Mouse (Mus musculus): ENCODE measurements around the gene Mob3c. TPM values are rescaled to one million over a fixed set of nuclear protein-coding genes. Genes with fewer than 3 reads are reported as not detected.

Gene Mob3c
- polyA plus RNA-seq, 1 experiment from 2014 or later = 2.8 TPM

DNA sequence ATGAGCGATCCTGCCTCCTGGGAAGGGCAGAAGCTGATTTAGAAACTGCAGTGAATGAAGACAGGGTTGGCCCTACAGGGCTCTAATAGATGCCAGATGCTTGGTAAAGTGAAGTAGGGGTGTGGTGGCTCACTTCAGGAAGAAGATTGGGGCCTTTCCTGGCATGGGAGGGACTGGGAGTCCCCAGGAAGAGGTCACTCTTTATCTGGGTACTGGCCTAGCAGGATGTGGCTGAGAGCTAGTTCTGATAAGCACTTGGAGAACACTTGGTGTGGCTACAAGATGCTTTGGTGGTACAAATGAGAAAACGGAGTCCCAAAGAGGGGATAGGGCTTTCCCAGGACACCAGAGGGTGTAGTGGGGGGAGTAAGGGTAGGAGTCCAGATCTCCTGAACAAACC lies 3.7 kb upstream of the Mob3c start:
- Histone ChIP-seq H3K9me3 (replicated peaks; ENCODE audit: control insufficient read depth, low read length) (no peaks in the 10 kb centered on the region), H3K27me3 (ENCODE audit: control insufficient read depth, insufficient read depth, low read length) (no peaks in the 10 kb centered on the region), H3K36me3 (replicated peaks; ENCODE audit: control insufficient read depth, insufficient read depth, low read depth, low read length) (no peaks in the 10 kb centered on the region), H3K4me2 (ENCODE audit: low read depth, low read length) (no peak overlapping the region), H3K9ac (replicated peaks; ENCODE audit: low read length) (no peak overlapping the region), H3K4me3 (ENCODE audit: low read depth, low read length) (no peak overlapping the region), H3K4me1 (ENCODE audit: control insufficient read depth, insufficient read depth, low read length) (no peaks in the 10 kb centered on the region), H3K27ac (replicated peaks; ENCODE audit: low read depth, low read length) (no peak overlapping the region)
- 52% methylated on average over 2 of the region's 2 CpGs for WGBS
- ATAC-seq (replicated peaks; ENCODE audit: insufficient number of reproducible peaks, low FRiP score, low TSS enrichment, low read depth) (no peak), DNase-seq (ENCODE audit: low spot score) (no peak)

GRCm38 (mm10) chr4:115825271-115825670 lies 2.6 kb upstream of the Mob3c start:
- H3K36me3 ChIP-seq (replicated peaks; ENCODE audit: control insufficient read depth, insufficient read depth, low read depth, low read length) = no peaks in the 10 kb centered on the region
- no peak overlapping the region for H3K4me2 ChIP-seq (ENCODE audit: low read depth, low read length)
- H3K4me3 ChIP-seq (ENCODE audit: low read depth, low read length) = no peak overlapping the region
- H3K27me3 ChIP-seq (ENCODE audit: control insufficient read depth, insufficient read depth, low read length) = peaks cover 3% of the 10 kb centered on the region; the same call in 1 of the 2 replicates
- H3K9me3 ChIP-seq (replicated peaks; ENCODE audit: control insufficient read depth, low read length) = no peaks in the 10 kb centered on the region
- H3K9ac ChIP-seq (replicated peaks; ENCODE audit: low read length) = no peak overlapping the region
- DNase-seq (ENCODE audit: low spot score) (no peak), ATAC-seq (replicated peaks; ENCODE audit: insufficient number of reproducible peaks, low FRiP score, low TSS enrichment, low read depth) (no peak)
- no peak overlapping the region for H3K27ac ChIP-seq (replicated peaks; ENCODE audit: low read depth, low read length)
- no peaks in the 10 kb centered on the region for H3K4me1 ChIP-seq (ENCODE audit: control insufficient read depth, insufficient read depth, low read length)
- 85% methylated on average over 2 of the region's 2 CpGs for WGBS

GRCm38 (mm10) chr4:115827066-115827465 lies 826 bp upstream of the Mob3c start:
- Histone ChIP-seq H3K4me2 (ENCODE audit: low read depth, low read length) (no peak overlapping the region), H3K4me1 (ENCODE audit: control insufficient read depth, insufficient read depth, low read length) (no peaks in the 10 kb centered on the region), H3K27me3 (ENCODE audit: control insufficient read depth, insufficient read depth, low read length) (peaks cover 3% of the 10 kb centered on the region; the same call in 1 of the 2 replicates), H3K36me3 (replicated peaks; ENCODE audit: control insufficient read depth, insufficient read depth, low read depth, low read length) (no peaks in the 10 kb centered on the region), H3K4me3 (ENCODE audit: low read depth, low read length) (no peak overlapping the region), H3K9me3 (replicated peaks; ENCODE audit: control insufficient read depth, low read length) (no peaks in the 10 kb centered on the region), H3K9ac (replicated peaks; ENCODE audit: low read length) (no peak overlapping the region), H3K27ac (replicated peaks; ENCODE audit: low read depth, low read length) (no peak overlapping the region)
- ATAC-seq (replicated peaks; ENCODE audit: insufficient number of reproducible peaks, low FRiP score, low TSS enrichment, low read depth) (no peak), DNase-seq (ENCODE audit: low spot score) (no peak)
- 60% methylated on average over 3 of the region's 3 CpGs for WGBS

DNA sequence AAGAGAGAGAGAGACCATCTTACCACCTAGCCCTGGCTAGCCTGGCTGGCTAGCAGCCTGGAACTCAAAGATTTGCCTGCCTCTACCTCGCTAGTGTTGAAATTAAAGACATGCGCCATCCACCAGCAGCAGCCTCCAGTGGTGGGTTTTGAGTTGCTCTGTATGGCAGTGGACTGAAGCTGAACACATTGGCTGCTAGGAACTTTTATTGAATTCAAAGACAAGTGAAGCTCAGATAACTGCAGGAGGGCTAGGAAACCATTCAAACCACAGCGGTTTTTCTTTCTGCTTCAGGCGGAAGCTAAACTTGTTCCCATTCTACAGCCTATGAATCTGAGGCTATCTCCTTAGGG lies 381 bp upstream of the Mob3c start:
- Histone ChIP-seq H3K27ac (replicated peaks; ENCODE audit: low read depth, low read length) (no peak overlapping the region), H3K9me3 (replicated peaks; ENCODE audit: control insufficient read depth, low read length) (no peaks in the 10 kb centered on the region)
- peak; percentile 30 for DNase-seq (ENCODE audit: low spot score)

GRCm38 (mm10) chr4:115828572-115828902 lies 645 bp downstream of the Mob3c start:
- Histone ChIP-seq H3K9ac (replicated peaks; ENCODE audit: low read length) (no peak overlapping the region; the same call in 1 of the 2 replicates), H3K9me3 (replicated peaks; ENCODE audit: control insufficient read depth, low read length) (no peaks in the 10 kb centered on the region), H3K27me3 (ENCODE audit: control insufficient read depth, insufficient read depth, low read length) (peaks cover 3% of the 10 kb centered on the region; the same call in 1 of the 2 replicates), H3K36me3 (replicated peaks; ENCODE audit: control insufficient read depth, insufficient read depth, low read depth, low read length) (no peaks in the 10 kb centered on the region), H3K4me3 (ENCODE audit: low read depth, low read length) (peak overlapping the region; percentile 75), H3K4me2 (ENCODE audit: low read depth, low read length) (peak overlapping the region; percentile 85), H3K27ac (replicated peaks; ENCODE audit: low read depth, low read length) (no peak overlapping the region), H3K4me1 (ENCODE audit: control insufficient read depth, insufficient read depth, low read length) (no peaks in the 10 kb centered on the region)
- WGBS = 5% methylated on average over 8 of the region's 8 CpGs
- DNase-seq (ENCODE audit: low spot score) (no peak), ATAC-seq (replicated peaks; ENCODE audit: insufficient number of reproducible peaks, low FRiP score, low TSS enrichment, low read depth) (peak; percentile 49)

More for the DNA sequence above, 381 bp upstream of the Mob3c start:
- Histone ChIP-seq H3K9ac (replicated peaks; ENCODE audit: low read length) (peak overlapping the region; percentile 69), H3K36me3 (replicated peaks; ENCODE audit: control insufficient read depth, insufficient read depth, low read depth, low read length) (no peaks in the 10 kb centered on the region), H3K4me3 (ENCODE audit: low read depth, low read length) (peak overlapping the region; percentile 75), H3K27me3 (ENCODE audit: control insufficient read depth, insufficient read depth, low read length) (peaks cover 3% of the 10 kb centered on the region; the same call in 1 of the 2 replicates), H3K4me1 (ENCODE audit: control insufficient read depth, insufficient read depth, low read length) (no peaks in the 10 kb centered on the region), H3K4me2 (ENCODE audit: low read depth, low read length) (peak overlapping the region; percentile 85)
- 2% methylated on average over 4 of the region's 4 CpGs for WGBS
- ATAC-seq (replicated peaks; ENCODE audit: insufficient number of reproducible peaks, low FRiP score, low TSS enrichment, low read depth) = no peak

- DNase-seq (ENCODE audit: low spot score) = no peak
- Histone ChIP-seq H3K4me1 (ENCODE audit: control insufficient read depth, insufficient read depth, low read length) (no peaks in the 10 kb centered on the region), H3K9ac (replicated peaks; ENCODE audit: low read length) (no peak overlapping the region), H3K27me3 (ENCODE audit: control insufficient read depth, insufficient read depth, low read length) (peaks cover 3% of the 10 kb centered on the region; the same call in 1 of the 2 replicates), H3K36me3 (replicated peaks; ENCODE audit: control insufficient read depth, insufficient read depth, low read depth, low read length) (no peaks in the 10 kb centered on the region), H3K9me3 (replicated peaks; ENCODE audit: control insufficient read depth, low read length) (no peaks in the 10 kb centered on the region), H3K4me2 (ENCODE audit: low read depth, low read length) (no peak overlapping the region), H3K27ac (replicated peaks; ENCODE audit: low read depth, low read length) (no peak overlapping the region), H3K4me3 (ENCODE audit: low read depth, low read length) (no peak overlapping the region)
- no peak for ATAC-seq (replicated peaks; ENCODE audit: insufficient number of reproducible peaks, low FRiP score, low TSS enrichment, low read depth)
- 80% methylated on average over 5 of the region's 5 CpGs for WGBS
These were observed 2.6 kb downstream of the Mob3c start for GRCm38 (mm10) chr4:115830491-115830890.

DNA sequence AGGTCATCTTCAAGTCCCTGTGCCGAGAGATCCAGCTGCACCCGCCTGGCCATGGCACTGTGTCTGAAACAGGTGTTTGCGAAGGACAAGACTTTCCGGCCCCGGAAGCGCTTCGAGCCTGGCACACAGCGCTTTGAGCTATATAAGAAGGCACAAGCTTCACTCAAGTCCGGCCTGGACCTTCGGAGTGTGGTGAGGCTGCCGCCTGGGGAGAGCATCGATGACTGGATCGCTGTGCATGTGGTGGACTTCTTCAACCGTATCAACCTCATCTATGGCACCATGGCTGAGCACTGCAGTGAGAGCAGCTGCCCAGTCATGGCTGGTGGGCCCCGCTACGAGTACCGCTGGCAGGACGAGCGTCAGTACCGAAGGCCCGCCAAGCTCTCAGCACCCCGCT lies 3.3 kb downstream of the Mob3c start:
- Histone ChIP-seq H3K9me3 (replicated peaks; ENCODE audit: control insufficient read depth, low read length) (no peaks in the 10 kb centered on the region), H3K4me3 (ENCODE audit: low read depth, low read length) (no peak overlapping the region), H3K9ac (replicated peaks; ENCODE audit: low read length) (no peak overlapping the region), H3K27ac (replicated peaks; ENCODE audit: low read depth, low read length) (no peak overlapping the region), H3K4me2 (ENCODE audit: low read depth, low read length) (no peak overlapping the region), H3K27me3 (ENCODE audit: control insufficient read depth, insufficient read depth, low read length) (peaks cover 3% of the 10 kb centered on the region; the same call in 1 of the 2 replicates), H3K4me1 (ENCODE audit: control insufficient read depth, insufficient read depth, low read length) (no peaks in the 10 kb centered on the region), H3K36me3 (replicated peaks; ENCODE audit: control insufficient read depth, insufficient read depth, low read depth, low read length) (no peaks in the 10 kb centered on the region)
- DNase-seq (ENCODE audit: low spot score) = no peak
- 94% methylated on average over 22 of the region's 22 CpGs for WGBS
- ATAC-seq (replicated peaks; ENCODE audit: insufficient number of reproducible peaks, low FRiP score, low TSS enrichment, low read depth) = no peak

DNA sequence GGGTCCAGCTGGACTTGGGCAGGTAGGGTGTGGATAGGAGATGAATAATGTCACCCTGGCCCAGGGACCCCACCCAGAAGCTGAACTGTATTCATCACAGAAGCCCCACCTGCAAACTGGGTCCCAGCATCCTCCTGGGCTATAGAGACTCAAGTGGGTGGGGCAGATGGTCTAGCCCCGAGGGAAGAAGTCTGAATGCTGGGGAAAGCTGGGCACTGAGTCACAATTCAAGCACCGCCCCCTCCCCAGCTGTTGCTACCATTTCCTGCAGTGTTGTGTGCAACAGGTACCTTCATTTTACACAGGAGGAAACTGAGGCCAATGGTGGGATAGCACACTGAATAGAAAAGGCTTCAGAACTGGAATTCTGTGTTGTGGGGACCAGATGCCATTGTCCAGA lies 4.1 kb downstream of the Mob3c start:
- 62% methylated on average over 2 of the region's 2 CpGs for WGBS
- no peak overlapping the region for H3K4me3 ChIP-seq (ENCODE audit: low read depth, low read length)
- no peak overlapping the region for H3K4me2 ChIP-seq (ENCODE audit: low read depth, low read length)

More for the DNA sequence above, 4.1 kb downstream of the Mob3c start:
- Histone ChIP-seq H3K27me3 (ENCODE audit: control insufficient read depth, insufficient read depth, low read length) (peaks cover 3% of the 10 kb centered on the region; the same call in 1 of the 2 replicates), H3K36me3 (replicated peaks; ENCODE audit: control insufficient read depth, insufficient read depth, low read depth, low read length) (no peaks in the 10 kb centered on the region), H3K4me1 (ENCODE audit: control insufficient read depth, insufficient read depth, low read length) (no peaks in the 10 kb centered on the region), H3K9ac (replicated peaks; ENCODE audit: low read length) (no peak overlapping the region), H3K9me3 (replicated peaks; ENCODE audit: control insufficient read depth, low read length) (no peaks in the 10 kb centered on the region), H3K27ac (replicated peaks; ENCODE audit: low read depth, low read length) (no peak overlapping the region)
- DNase-seq (ENCODE audit: low spot score) (no peak), ATAC-seq (replicated peaks; ENCODE audit: insufficient number of reproducible peaks, low FRiP score, low TSS enrichment, low read depth) (no peak)
